Mouse (Mus musculus): ENCODE data around the gene Fgd6.

The Fgd6 gene

DNA sequence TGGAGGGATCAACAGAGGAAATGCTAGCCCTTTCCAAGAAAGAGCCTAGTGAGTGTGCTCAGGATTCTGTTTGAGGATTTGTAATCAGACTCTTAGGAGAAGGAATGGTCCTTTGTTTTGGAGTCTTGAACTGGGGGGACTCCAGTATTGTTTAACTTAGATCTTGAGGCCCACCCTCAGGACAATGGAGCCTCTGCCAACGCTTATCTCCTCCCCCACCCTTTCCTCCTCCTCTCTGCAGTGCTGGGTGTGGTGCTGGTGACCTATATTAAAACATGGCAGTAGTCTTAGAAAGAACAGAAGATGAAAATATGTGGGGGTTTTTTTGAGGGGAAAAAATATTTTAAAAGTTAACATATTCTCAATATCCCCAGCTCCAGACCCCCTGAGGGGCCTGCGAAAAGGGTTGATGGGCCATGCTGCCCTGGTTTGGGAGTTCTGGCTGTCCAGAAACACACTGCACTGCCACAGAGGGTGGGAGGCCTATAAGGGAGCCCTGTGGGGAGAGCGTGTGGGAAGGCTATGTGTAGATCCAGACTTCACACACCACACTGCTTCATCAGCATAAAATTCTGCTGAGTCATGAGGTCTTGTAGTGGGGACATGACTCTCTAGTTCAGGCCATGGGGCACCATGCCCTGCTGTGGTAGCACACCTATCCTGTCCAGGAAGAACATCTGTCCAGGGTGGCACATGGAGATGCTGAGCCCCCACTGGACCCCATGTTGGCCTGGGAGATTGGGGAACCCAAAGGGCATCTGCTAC lies 61.5 kb downstream of the Fgd6 start:
- DNase-seq = no peak

DNA sequence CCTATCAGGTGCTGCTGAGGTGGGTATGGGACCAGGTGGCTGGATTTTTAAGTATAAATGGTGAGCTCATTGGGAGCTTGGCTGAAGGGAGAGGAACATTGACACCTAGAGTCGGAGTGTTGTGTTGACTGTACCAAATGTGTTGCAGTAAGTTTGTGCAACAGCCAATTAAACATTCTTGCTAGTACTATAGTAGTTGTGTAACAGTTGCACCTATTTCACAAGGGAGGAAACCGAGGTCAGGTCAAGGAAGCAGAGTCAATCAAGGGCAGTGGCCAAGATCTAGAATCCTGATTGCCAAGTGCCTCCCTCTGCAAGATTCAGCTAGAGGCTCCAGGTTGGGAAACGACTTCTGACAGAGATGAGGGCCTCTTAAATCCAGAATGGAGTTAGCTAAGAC lies 62.3 kb downstream of the Fgd6 start:
- no peak for DNase-seq

DNA sequence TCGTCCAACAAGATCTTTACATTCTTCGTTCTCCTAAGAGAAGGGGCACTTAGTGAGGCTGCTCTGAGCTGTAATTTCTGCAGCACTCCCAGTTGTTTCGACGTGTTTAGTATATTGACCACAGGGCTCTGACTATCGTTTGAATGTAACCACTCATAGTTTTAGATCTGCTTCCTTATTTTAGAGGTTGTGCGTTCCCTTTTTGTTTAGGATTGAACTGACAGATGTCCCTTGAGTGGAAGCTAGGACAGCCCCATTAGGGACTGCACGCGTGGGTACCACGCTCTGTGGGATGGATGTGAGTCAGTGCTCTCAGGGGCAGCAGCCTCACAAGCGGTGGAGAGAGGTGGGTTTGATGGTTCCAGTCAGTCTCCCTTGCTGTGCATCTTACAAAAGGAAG lies 69.7 kb downstream of the Fgd6 start:
- DNase-seq = no peak

DNA sequence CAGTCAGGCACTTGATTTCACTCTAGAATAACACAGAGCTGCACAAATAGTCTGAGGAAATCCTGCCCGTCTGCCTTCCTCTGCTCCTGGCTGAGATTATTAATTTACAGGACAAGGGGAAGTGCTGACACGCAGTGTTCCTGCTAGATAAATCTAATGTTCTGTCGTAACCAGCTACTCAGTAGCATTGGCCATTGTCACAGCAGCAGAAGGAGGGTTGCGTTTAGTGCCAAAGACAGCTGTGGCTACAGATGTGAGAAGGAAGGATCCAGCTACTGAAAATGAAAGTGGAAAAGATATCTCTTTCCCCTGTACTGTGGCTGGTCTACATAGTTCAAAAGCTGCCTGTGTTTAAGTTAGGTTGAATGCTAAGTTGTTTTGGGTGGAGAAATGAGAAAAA lies 71.4 kb downstream of the Fgd6 start:
- DNase-seq = peak in 1 of 2 experiments; percentile 21

DNA sequence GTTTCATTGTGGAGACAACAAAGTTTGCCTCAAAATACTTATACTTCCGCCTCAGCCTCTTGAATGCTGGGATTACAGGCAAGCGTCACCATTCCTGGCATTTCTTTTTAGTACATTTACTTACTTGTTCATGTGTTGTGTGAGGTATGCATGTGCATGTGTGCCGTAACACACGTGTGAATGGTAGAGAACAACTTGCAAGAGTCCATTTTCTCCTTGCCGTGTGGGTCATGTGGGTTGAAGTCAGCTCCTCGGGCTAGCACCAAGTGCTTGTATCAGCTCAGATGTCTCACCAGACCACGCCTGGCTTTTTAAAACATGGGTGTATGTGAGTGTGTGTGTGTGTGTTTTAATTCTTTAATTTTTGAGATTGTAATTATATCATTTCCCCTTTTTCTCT lies 71.8 kb downstream of the Fgd6 start:
- no peak for DNase-seq

DNA sequence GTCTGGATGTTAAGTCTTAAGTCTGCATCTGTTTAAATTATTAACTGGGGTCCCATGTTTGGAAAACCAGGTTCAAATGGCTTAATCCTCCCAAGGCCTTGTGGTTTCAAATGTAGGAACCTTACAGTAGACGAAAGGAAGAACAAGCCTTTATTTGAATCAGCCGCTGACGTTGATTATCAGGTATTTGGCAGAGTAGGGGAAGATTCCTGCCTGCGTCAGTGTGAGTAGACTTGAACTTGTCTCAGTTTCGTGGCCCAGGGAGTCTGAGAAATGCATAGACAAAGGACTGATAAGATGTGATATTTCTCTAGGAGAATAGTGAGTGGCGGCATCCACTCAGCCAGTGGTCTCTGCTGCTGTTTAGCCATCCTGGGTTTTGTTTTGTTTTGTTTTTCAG lies 73.0 kb downstream of the Fgd6 start:
- no peak for DNase-seq

DNA sequence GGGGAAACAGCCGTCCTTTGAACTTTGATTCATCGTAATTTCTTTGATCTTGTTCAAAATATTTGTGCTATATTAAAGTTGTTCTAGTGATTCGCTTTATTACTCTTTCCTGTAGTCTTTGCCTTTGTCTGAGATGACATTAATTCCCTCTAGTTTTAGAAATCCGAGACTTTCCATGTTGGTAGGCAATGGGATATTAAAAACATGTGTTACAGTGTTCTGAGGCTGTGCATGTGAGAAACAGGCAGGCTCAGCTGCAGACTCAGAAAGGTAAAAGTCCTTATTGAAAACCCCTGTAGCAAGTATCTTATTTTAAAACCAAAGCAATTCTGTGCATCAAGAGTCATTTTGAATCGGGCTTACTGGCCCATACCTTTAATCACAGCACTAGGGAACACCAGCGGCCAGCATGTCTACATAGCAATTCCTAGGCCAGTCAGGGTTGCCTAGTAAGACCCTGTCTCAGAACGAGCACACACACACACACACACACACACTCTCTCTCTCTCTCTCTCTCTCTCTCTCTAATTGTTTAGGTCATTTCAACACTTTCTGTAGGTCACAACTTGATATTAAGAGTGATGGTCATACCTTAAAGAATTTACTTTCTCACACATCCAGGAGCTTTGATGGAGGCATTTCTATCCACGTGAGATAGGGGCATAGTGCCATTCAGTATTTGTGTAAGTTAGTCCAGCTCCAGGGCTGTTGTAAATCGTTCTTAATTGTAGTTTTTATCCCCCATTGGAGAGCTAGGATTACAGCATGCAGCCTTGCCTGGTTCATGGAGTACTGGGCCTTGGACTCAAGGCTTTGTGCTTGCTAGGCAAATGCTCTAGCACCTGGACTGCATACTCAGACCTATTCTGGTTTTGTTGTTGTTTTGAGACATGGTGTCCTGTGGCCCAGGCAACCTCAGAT lies 75.3 kb downstream of the Fgd6 start:
- no peak for DNase-seq

DNA sequence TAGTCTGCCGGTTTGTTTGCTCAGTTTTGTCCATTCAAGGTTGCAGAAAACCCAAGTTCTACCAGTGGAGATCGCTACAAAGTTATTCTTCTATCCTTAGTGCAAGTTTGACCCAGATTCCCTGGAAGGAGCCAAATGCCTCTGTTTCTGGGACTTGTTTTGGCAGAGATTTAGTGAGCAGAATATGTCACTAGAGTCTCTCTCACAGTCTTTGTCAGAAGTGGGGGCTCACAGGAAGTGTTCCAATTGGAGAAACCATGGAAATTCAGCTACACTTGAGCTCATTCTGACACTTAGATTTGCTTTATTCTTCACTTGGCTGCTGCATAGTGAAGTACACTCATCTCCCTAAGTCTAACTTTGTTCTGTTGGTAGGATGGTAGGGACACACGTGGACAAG lies 76.4 kb downstream of the Fgd6 start:
- no peak for DNase-seq

DNA sequence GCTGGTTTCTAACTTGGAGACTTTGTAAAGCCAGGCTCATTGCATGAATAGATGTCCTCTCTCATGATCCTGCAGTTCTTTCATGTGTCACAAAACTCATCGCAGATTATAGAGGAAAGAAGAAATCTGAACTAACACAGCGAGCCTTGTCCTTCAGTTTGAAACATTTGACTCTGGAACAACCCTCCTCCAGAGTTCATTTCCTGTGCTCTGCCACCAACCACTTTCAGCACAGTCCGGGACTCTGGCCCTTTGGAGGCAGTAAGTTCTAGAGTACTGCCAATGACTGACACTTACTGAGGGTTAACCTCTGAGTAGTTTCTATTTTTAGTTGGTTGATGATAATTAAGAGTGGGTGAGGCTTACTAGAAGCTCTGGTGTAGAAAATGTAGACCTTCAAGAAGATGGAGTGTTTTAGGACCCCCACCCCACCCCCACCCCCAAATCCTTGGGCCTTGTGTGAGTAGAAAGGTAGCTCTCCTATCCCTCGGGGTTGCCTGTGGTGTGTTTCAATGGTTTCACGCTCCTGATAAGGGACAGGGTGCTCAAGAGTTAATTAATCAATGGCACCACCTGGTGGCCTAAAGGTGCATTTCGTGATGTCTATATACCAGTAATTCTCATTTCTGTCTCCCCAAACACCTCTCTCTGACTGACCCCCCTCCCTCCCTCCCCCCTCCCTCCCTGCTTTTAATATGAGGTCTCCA lies 80.2 kb downstream of the Fgd6 start:
- peak; percentile 89 to 91 for DNase-seq

DNA sequence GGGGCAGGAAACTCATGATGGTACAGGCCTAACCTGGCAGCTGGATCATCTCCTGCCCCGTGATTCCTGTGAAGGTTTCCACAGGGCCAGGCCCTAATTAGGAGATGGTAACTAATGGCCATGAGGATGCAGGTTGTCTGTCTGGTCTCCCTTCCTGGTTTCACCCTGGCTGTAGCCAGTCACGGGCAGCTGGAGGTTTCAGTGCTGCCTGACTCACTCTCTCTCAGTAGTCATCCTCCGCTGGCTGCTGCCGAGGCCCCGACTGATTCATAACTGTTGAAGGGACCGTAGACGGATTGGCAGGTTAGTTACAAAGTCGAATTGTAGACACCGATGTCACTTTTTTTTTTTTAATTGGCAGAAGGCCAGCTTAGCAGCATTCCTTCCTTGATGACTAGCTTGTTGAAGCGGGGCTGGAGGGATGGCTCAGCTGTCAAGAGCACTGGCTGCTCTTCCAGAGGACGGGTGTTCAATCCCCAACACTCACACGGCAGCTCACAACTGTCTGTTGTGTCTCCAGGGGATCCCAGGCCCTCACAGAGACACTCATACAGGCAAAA lies 81.1 kb downstream of the Fgd6 start:
- peak in 1 of 2 experiments; percentile 16 for DNase-seq

DNA sequence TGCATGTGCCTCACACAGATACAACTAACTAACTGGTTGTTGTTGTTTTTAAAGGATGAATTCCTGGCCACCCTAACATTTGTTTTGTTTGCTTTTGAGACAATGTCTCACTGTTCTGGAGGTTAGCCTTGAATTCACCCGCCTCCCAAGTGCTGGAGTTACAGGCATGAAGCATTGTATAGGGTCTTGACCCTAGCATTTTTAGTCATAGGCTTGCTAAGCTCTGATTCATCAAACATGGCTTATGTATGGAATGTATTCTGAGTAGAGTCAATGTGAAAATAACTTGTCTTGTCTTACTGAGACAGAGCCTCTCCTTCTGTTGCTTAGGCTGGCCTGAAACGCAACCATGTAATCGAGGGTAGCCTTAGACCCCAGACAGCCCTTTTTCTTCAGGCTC lies 82.1 kb downstream of the Fgd6 start:
- DNase-seq = no peak

DNA sequence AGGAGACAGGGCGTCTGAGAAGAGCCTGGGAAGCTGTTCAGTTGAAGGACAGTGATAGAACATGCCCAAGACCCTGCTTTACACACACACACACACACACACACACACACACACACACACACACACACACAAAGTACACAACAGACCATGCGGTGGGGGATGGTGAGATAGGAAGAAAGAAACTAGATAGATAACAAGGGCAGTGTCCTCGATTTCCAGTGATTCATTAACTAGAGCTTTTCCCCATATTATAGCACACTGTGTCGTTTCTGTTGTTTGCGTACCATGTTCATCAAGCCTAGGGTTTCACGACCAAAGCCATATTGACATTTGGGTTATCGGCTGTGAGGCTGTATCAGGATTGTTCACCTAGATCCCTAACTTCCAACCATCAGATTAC lies 83.2 kb downstream of the Fgd6 start:
- no peak for DNase-seq

DNA sequence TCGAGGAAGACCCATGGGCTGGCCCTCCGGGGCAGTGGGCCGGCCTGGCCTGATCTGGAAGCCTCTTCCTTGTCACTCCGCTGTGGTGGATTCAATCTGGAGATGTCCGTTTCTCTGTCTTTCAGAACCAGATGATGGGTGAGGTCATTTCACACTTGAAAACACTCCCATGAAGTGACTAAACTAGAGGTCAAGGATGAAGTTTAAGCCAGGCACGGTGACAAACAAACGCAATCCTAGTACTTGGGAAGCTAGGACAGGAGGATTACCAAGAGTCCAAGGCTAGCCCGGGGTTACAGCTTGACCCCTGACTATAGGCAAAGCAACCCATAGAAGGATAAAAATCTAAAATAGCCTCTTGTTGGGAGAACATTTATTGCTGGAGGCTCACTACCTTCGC lies 84.9 kb downstream of the Fgd6 start:
- no peak for DNase-seq

DNA sequence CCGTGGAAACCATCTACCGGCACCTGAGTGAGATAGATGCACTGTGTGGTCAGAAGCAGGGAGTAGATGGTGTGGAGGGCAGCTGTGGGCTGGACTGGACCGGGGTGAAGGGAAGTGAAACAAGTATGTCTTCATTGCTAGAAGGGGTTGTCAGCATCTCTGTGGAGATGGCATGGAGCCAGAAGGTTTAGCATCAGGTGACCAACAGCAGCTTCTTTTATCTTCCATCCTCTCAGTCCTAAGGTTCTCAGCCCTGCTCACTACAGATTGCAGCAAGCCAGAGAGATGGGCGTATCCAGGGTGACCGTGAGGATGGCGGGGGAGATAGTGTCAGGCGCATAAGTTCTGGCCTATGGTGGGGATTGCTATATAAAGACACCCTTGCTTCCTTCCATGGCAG lies 86.8 kb downstream of the Fgd6 start:
- DNase-seq = no peak

DNA sequence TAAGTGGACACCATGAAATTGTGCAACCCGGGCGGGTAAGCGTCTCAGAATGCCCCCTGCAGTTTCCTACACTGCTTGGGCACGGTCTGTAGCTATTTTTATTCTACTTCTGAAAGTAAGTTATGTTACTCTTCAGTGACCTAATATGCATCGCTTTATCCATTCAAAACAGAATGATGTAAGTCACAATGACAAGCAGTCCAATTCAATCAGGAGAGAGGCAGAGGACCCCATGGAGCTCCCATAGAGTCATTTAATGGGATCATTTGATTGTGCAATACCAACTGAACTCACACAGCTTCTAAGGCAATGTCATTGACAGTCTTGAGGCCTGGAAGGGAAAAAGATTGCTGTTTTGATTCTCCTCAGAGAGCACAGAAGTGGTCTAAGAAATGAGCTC lies 87.8 kb downstream of the Fgd6 start:
- DNase-seq = no peak

DNA sequence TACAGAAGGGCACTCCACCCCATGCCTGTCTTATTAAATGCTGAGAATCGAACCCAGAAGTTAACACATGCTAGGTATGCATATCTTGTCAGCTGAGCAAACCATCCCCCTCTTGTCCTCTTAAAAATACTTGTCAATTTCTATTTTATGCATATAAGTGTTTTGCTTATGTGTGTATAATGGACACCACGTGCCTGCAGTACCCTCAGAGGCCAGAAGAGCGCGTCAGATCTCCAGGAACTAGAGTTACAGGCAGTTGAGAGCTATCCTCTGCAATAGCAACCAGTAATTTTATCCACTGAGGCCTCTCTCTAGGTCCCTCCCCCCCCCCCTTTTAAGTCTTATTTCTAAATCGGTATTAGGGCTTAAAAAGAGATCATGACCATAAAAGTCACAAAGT lies 88.6 kb downstream of the Fgd6 start:
- DNase-seq = peak; percentile 50 to 57

DNA sequence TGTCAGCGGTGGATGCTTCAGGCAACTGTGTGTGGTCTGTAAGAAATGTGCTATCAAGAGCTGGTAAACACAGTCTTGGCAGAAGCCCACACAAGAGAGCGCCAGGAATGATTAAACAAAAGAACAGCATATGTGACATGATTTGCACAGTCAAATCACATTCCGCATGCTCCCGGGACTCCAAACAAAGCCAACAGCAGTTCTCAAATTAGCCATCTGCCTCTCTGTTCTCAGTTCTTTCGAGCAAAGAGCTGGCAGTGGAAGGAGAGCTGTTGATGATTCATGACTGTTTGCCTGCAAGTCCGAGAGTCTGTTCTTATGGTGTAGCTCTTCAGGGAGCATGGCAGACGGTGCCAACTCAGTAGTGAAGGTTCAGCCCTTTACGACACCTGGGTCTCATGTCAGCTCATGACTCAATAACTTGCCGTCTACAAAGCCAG lies 93.9 kb downstream of the Fgd6 start:
- DNase-seq = peak; percentile 57 to 71

DNA sequence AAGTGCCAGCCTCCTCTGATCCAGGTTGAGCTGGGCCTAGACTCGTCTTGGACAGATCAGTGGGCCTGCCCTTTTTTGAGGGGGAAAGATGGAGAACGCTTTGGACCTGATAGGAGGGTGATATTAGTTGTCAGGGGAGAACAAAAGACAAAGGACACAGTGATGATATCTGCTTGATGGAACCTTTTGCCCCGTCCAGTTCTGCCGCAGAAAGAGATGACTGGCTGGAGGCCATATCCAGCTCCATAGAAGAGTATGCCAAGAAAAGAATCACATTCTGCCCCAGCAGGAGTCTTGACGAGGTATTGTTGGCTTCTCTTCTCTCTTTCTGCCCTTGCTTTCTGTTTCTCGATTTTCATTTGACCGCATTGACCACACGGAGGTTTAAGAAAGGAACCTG lies 97.3 kb downstream of the Fgd6 start:
- DNase-seq = no peak

DNA sequence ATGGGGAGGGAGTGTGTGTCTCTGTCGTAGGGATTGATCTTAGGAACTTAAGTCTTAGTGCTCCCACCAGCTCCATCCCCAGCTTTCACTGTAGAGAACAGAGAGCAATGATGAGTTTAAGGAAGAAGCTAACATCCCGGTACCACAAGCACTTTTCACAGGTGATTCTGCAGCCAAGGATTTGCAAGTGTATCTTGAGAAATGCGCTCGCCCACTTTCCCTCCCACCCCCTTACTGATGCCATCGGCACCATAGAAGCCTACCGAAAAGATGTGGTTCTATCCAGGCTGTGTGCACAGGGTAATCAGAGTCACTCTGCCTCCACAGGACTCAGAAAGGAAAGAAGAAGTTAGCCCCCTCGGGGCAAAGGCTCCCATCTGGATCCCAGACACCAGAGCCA lies 97.9 kb downstream of the Fgd6 start:
- DNase-seq = no peak

DNA sequence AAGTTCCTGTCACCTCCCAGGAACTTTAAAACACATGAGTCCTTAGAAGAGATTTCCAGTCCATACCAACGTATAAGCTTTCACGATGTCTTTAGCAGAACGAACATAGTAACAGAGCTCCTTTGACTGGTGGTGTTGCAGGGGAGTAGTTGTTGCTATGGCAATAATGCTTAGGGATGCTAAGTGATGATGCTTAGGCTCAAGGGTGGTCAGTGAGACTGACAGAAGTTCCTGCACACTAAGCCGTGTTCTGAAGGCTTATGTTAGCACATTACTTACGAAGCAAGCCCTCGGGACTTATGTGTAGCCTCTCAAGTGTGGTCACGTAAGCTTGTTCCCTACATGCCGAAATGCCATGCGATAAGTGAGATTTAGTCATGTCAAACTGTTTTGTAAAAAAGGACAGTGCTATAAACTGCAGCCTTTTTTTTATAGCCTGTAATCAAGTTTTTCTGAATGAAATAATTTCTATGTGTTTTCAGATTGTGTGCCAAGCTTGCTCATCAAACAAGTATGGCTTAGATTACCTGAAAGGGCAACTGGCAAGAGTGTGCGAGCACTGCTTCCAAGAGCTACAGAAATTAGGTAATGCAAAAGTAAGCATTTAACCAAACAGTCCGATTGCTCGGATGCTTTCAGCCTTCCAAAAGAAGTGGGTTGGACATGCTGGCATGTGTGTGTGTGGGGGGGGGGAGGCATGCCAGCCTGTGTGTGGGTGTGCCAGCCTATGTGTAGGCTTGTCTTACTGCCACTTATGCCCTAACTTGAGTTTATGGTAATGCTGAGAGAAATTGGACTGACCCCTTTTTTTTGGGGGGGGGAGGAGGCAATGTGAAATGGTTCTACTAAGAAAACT lies 99.0 kb downstream of the Fgd6 start:
- DNase-seq = no peak

DNA sequence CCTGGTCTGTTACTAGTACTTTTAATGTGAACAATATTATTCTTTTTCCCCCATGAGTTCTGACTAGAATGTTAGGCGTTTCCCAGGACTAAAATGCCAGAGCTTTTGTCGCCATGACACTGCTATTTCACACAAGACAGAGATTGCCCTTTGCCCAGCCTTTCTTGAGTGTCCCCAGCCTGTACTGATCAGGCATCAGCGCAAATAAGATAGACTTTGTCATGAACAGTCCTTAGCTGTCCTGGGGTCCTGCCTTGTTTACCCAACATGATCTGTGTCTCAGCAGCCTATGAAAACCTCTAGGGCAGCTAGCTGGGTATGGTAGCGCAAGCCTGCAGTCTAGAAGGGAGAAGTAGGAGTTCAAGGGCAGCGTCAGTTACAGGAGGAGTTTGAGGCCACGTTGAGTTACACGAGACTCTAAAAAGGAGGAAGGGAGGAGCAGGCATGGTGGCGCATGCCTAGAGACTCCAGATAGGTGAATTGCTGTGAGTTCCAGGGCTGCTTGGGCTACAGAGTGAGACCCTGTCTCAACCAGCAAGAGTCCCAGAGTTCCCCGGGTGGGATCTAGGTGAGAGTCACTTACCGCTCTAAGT lies 103.2 kb downstream of the Fgd6 start:
- no peak for DNase-seq
